Mouse (Mus musculus) small intestine, adult 2 months (tissue): Measurements from ENCODE around the gene Eif3g. TPM values are rescaled to one million over a fixed set of nuclear protein-coding genes. Genes with fewer than 3 reads are reported as not detected.

Source experiments
- H3K27ac ChIP-seq: fragments of 200-500 bp; 2 replicates; pipeline ENCODE4 v1.5.1; 2012; ENCODE audit warnings: low read depth, low read length, control low read depth, inconsistent platforms; ENCODE audit not compliant: insufficient read depth
- H3K27me3 ChIP-seq: fragments of 200-500 bp; 2 replicates; pipeline ENCODE4 v1.6.1; 2012; ENCODE audit warnings: mild to moderate bottlenecking, moderate library complexity, low read length, inconsistent platforms; ENCODE audit not compliant: control insufficient read depth, insufficient read depth
- H3K36me3 ChIP-seq: fragments of 200-500 bp; 2 replicates; pipeline ENCODE4 v1.6.1; 2012; ENCODE audit warnings: mild to moderate bottlenecking, low read length, control low read depth, inconsistent platforms; ENCODE audit not compliant: control insufficient read depth, insufficient read depth
- H3K4me1 ChIP-seq: fragments of 200-500 bp; 2 replicates; pipeline ENCODE4 v1.6.1; 2012; ENCODE audit warnings: low read length, inconsistent platforms, mixed read lengths; ENCODE audit not compliant: control insufficient read depth, insufficient read depth, insufficient read length
- H3K4me3 ChIP-seq: fragments of 200-500 bp; 2 replicates; pipeline ENCODE4 v1.5.1; 2012; ENCODE audit warnings: low read depth, mild to moderate bottlenecking, control low read depth, inconsistent platforms, low read length, moderate library complexity
- CTCF ChIP-seq: fragments of 200-500 bp; IDR thresholded peaks from 2 replicates; pipeline ENCODE4 v1.5.1; 2012; ENCODE audit warnings: low read depth, mild to moderate bottlenecking, control low read depth, inconsistent platforms, low read length, moderate library complexity, mixed read lengths; ENCODE audit not compliant: insufficient replicate concordance, insufficient read length; ENCODE audit errors: extremely low read depth
- POLR2A ChIP-seq: fragments of 200-500 bp; IDR thresholded peaks from 2 replicates; pipeline ENCODE4 v1.6.1; 2012; ENCODE audit warnings: low read depth, mild to moderate bottlenecking, control low read depth, inconsistent platforms, low read length, moderate library complexity
- WGBS: fragments of 180-500 bp; shearing (Covaris S2); methylation state at CpG from one replicate; pipeline ENCODE4 v1.1.7; 2018; 5-methylcytosine and 5-hydroxymethylcytosine counted together
- polyA plus RNA-seq: library from polyadenylated mRNA; depleted of rRNA; stranded (reverse); fragments of >200 nt; gene quantifications from 2 replicates; pipeline ENCODE4 v1.2.3, GENCODE M21; 2012; rRNA removed

Eif3g gene
- polyA plus RNA-seq, 1 experiment = 94.5 TPM

DNA sequence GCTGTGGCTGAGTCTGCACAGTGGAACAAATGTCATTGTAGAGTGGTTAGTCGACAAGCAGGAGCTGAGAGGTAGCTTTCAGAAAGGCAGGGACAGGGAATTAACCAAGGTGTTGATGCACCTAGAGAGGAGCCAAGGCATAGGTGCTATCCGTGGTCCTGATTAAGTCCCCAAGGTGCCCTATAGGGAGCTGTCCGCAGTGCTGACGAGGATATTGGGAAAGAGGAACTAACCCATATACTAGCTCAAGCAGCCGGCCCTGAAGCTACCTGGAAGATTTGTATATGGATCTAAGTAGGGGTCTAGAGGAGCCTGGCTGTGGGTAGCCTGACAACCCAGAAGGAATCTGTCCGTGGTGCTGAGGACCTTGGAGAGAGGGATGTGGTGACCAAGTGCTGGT, 41.3 kb downstream of the Eif3g start:
- Histone ChIP-seq H3K27me3 (no peaks in the 10 kb centered on the region), H3K4me3 (no peak overlapping the region), H3K27ac (no peak overlapping the region), H3K36me3 (no peaks in the 10 kb centered on the region), H3K4me1 (no peaks in the 10 kb centered on the region)
- no peak for TF ChIP-seq POLR2A
- TF ChIP-seq CTCF = no peak
- WGBS = 6% methylated on average over 6 of the region's 6 CpGs

- no peak overlapping the region for H3K27ac ChIP-seq
- 83% methylated on average over 2 of the region's 2 CpGs for WGBS
- no peaks in the 10 kb centered on the region for H3K27me3 ChIP-seq
- TF ChIP-seq CTCF (no peak), POLR2A (no peak)
- H3K4me1 ChIP-seq = no peaks in the 10 kb centered on the region
- H3K4me3 ChIP-seq = no peak overlapping the region
- no peaks in the 10 kb centered on the region for H3K36me3 ChIP-seq
These were observed 48.2 kb downstream of the Eif3g start for GRCm38 (mm10) chr9:20850179-20850578.

Other genes with a start within 250 kb of the Eif3g start
- 8.6 and 13.0 TPM in 2 replicates for gene Pin1, start 246.5 kb downstream of the Eif3g start, polyA plus RNA-seq
- 0.91 and 2.2 TPM in 2 replicates for gene Olfm2, start 152.3 kb downstream of the Eif3g start, polyA plus RNA-seq
- gene Col5a3, start 83.6 kb downstream of the Eif3g start, polyA plus RNA-seq = 2.1 and 2.4 TPM in 2 replicates
- gene Rdh8, start 80.1 kb downstream of the Eif3g start, polyA plus RNA-seq = not detected in 2 replicates
- gene A230050P20Rik, start 30.0 kb downstream of the Eif3g start, polyA plus RNA-seq = 22.3 and 37.9 TPM in 2 replicates
- gene Angptl6, start 18.9 kb downstream of the Eif3g start, polyA plus RNA-seq = 4.3 and 8.0 TPM in 2 replicates
- gene Ppan, start 10.4 kb downstream of the Eif3g start, polyA plus RNA-seq = 33.4 and 42.2 TPM in 2 replicates
- gene Dnmt1, start 61.3 kb upstream of the Eif3g start, polyA plus RNA-seq = 10.4 and 21.7 TPM in 2 replicates
- gene S1pr2, start 78.2 kb upstream of the Eif3g start, polyA plus RNA-seq = 2.5 and 2.9 TPM in 2 replicates
- 81.8 and 143 TPM in 2 replicates for gene Mrpl4, start 104.1 kb upstream of the Eif3g start, polyA plus RNA-seq
- 6.8 and 9.4 TPM in 2 replicates for gene Icam1, start 117.4 kb upstream of the Eif3g start, polyA plus RNA-seq
- 0.32 and 0.37 TPM in 2 replicates for gene Icam4, start 130.8 kb upstream of the Eif3g start, polyA plus RNA-seq
- gene Icam5, start 133.4 kb upstream of the Eif3g start, polyA plus RNA-seq = 0.11 TPM in 2 replicates
- 0.80 TPM in 1 of 2 replicates, not detected in the other for gene Zglp1, start 168.5 kb upstream of the Eif3g start, polyA plus RNA-seq
- gene Gm49373, start 174.5 kb upstream of the Eif3g start, polyA plus RNA-seq = 0.09 and 0.16 TPM in 2 replicates
- 37.0 and 60.8 TPM in 2 replicates for gene Fdx1l, start 175.0 kb upstream of the Eif3g start, polyA plus RNA-seq
- gene Gm38431, start 193.4 kb upstream of the Eif3g start, polyA plus RNA-seq = 6.2 and 21.8 TPM in 2 replicates
- 34.2 and 90.8 TPM in 2 replicates for gene Raver1, start 193.4 kb upstream of the Eif3g start, polyA plus RNA-seq
- gene Tyk2, start 232.6 kb upstream of the Eif3g start, polyA plus RNA-seq = 16.3 and 31.2 TPM in 2 replicates